Mouse (Mus musculus) embryo, embryonic 11.5 days (tissue): ENCODE measurements around the gene Cpa1.

ENCODE experiments used
- DNase-seq: peaks from one replicate; pipeline ENCODE4 v3.0.0-alpha.2; 2012; ENCODE audit warnings: low read depth, low spot score

The Cpa1 gene

DNA sequence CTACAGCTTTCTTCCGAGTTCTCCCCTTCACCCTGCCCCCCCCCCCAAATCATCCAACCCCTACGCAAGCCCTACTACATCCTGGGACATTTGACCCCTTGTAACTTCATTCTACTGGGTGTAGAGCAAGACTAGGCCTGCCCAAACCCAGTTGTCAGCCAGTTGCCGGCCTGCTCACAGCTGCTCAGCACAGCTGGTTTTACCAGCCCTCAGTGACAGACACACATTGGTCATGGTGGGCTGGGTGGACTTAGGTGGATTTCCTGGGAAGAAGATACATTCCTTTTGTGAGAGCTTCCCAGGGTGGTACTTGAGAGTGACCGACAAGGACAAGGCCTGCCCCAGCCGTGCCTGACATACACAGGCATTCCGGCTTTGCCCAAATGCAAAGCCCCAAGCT is 18.0 kb upstream of the Cpa1 start:
- no peak for DNase-seq

DNA sequence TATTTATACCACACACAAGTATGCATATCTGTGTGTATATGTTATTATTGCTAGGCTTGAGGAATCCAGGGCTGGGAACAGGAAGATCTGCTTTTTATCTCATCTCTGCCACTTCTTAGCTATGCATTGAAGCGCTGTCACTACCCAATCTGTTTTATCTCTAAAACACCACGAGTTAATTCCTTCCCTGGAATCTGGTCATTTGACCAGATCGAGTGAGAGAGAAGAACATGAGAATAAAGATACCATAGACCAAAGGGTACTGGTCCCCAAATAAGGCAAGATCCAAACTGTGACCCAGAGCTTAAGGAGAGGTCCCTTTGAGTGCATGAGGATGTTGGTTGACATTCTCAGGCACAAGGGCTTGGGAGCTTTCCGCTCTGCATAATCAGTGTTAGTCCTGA is 17.0 kb upstream of the Cpa1 start:
- no peak for DNase-seq

DNA sequence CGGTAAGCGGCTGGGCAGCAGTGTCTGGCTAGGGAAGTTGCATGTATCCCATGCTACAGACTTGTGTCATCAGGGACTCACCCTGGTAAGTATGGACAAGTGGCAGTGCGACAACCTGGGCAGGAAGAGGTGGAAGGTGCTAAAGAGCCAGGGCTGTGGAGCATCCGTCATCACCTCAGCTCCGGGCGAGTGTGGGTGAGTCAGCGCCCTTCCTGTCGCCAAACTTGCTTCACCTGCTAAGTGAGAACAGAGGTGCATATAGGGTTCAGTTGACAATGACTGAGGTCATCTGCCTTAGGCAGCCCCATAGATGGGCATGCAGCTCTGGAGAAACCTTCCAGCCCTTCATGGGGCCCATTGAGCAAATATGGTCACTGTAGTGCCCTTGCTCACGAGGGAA is 14.3 kb upstream of the Cpa1 start:
- DNase-seq, result no peak

DNA sequence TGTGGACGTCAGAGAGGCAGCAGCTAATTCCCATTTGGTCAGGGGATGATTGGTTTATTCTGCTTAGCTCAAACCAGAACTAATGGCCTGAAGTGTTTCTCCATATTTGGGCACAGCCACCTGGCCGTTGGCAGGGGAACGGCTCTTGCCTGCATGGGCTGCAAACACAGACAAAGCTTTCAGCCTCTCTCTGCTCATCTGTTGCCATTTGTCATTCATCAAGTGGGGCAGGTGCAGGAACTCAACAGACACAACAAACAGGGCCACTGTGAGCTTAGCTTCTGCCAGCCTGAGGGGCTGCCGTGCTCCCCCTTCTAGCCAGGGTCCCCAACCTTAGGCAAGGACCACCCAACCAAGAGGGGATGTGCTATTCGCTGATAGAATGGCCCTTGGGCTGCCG is 10.9 kb upstream of the Cpa1 start:
- DNase-seq, result no peak

DNA sequence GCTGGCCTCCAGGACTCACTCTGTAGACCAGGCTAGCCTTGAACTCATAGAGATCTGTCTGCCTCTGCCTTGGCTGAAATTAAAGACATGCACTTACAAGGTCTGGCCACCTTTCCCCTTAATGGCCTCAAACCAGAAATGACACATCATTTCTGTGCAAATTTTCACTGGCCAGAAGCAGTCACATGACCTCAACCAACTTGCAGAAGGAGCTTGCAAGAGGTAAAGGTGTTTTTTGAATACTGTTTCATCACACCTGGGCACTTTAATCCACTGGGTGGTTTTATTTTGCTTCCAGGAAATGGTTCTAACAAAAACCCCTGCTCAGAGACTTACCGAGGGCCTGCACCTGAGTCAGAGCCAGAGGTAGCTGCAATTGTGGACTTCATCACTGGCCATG is 9.0 kb upstream of the Cpa1 start:
- DNase-seq, result no peak

DNA sequence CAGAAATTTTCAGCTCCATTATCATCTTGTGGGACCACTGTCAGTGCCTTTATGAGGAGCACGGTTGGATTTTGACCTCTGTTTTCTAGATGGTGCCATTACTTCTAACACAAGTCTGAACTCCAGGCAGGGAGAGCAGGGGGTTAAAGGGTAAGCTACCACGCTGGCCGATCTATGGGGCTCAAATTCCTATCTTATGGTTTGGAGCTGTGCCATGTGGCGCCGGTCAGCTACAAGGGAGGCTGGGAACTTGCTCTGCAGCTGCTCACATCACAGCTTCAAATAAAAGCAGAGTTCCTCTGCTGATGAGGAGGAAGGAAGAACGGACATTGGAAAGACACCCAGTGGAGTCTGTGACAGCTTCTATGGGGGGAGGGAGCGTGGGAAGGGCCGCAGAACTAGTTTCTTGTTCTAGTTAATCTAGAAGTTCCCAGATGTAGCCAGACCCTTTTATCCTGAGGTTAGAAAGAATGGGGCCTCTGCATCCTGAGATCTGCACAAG is 3.6 kb upstream of the Cpa1 start:
- DNase-seq, result no peak

DNA sequence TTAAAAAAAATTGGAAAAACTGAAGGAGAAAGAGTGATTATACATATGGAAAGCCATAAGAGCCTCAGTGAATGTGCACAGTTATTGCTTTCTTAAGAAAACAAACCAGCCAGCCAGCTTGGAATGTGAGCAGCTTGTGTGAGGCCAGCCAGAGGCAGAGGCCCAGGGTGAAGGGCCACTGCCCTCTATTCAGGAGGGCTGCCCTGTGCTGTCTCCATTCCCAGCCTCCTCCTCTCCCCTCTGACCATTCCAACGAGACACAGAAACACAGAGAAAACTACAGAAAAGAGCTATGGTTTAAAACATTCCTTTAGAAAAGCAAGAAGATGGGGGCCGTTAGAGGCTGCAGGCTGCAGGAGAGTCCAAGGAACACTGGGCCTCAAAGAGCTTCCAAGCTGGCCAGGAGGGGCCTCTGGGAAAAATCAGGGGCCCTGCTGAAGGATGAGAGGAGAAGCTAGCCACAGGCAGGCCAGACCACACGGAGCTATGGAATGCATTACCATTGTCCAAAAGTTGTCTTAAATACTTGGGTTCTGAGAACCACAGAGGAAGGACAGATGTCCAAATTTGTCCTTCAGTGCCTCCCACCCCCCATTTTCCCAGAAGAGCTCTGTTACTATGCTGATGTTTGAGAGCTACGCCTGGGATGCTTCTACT is 2.7 kb upstream of the Cpa1 start:
- no peak for DNase-seq

DNA sequence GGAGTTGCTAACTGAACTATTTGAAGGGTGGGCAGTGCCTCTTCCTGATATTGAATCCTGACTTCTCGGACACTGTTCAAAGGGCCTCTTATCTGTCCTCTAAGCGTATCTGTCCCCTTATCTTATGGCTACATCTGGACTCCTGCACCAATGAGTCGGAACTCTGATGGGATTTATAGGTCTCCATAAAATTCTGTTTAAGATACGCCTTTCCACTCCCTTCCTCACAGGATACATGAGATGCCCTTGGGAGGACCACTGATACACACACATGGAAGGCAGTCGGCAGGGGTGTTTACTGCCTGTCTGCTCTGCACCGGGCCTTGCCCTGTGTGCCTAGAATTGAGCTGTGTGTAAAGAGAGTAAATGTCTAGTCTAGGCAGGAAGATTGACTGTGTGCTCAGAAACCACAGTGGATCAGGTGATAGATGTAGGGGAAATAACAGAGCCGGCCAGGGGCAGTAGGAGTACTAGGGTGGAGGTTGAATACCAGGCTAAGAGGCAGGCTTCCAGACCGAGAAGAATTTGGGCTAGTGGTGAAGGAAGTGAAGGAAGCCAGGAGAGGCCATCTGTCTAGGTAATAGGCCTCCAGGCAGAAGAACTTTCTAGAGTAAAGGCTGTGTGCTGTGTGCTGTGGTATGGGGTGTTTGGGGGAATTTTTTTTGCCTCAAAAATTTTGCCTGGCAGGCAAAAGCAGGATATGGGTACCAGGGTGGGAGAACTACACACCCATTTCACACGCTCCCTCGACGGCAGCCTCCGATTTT is 4.9 kb downstream of the Cpa1 start:
- no peak for DNase-seq

DNA sequence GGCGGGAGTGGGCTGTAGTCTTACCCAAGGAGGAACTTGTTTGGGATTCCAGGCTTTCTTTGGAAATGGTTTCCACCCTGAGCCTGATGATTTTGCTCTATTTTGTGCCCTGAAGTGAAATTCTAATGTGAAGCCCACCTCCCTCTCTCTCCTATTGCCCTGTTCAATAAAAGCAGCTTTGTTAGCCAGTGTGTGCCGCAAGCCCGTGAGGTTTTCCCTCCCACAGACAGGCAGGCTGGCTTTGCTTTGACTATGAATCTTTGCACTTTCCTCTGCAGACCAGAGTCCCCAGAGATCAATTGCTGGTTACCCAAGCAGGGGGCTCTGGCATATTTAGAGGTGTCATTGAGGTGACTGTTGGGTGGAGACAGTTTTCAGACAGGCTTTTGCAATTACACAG is 5.4 kb downstream of the Cpa1 start:
- no peak for DNase-seq

DNA sequence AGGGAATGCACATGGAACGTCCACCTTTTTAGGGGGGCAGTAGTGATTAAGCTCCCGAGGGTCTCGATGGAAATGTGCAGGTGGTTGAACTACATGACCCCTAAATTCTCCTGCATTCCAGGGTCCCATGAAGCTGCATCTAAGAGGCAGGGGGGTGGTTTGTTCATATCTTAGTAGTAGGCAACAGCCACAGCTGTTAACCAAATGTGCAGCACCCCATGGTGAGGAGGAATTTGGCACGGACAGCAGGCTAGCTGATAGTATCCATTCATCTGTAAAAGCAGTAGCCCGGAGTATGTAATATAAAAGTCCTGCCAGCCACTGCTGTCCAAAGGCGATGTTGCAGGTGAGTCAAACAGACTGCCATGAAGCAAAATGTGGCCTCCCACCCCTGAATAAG is 6.4 kb downstream of the Cpa1 start:
- DNase-seq, result no peak

DNA sequence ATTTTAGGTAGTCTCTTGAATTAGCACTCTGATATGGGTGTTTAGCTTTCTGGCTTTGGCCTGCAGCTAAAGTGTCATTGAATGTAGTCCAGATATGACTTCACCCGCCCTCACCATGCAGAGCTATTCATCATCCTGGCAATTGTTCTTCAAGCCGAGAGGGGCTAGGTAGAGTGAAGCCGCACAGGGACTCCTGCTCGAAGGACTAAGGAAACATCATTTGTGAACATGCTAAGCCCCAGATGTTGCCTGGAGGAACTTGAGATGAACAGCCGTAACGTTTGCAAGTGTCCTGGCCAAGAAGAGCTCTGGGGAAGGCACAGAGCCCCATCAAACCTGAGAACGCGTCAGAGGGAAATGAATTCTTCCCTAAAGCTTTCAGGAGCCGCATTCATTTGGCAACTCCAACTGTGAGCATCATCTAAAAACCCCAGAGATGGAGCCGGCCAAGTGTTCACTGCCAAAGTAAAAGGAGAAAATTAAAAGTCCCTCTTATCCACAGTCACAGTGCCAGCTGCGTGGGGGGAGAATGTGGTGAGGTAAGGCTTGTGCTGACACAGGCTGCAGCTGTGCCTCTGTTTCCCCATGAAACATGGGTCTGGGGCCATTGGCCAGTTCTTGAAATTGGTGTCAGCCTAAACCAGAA is 10.8 kb downstream of the Cpa1 start:
- DNase-seq, result no peak

DNA sequence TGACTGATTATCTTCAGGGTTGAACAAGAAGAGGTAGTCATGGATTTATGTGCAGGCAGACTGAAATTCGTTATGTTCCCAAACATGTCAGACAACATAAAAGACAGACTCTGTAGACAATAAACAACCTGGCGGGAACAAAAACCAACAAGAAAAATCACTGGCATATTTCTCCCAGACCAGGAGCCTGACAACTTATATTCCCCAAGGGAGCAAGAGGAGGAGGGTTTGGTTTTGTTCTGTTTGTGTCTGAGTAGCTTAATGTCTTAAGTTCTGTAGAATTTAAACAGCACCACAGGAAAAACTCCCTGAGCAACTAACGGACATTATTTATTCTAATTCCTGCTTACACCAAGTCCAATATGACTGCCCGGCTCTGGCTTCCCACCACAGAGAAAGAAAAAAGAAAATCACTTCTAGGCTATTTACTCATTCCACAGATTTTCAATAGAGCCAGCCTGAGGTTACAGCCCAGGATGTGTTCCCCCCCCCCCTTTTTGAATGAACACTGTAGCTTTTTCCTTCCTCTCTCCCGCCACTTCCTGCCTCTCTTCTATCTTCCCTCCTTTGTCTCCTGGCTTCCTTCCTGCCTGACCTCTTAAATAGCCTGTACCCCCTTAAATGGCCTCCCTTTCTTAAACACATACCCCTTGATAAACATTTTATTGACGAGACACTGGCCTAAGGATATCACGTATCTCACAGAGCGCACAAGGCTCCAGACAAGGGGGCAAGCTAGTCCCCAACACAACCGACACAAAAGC is 13.6 kb downstream of the Cpa1 start:
- no peak for DNase-seq

DNA sequence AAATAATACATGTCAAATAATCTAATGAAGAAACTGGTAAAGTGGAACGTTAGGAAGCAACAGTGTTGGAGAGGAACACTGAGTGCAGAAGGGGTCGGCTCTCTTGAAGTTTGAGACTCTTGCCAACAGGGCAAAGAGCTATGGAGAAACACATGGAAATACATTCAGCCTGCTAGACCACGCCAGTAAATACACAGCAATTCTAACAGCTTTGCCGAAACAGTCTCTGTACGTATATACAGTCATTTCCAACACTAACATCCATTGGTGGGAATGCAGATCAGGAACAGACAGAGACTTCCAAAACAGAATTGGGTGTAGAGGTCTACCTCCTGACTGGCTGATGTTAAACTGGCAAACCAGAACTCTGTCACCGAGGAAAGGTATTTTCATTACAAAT is 14.5 kb downstream of the Cpa1 start:
- no peak for DNase-seq

DNA sequence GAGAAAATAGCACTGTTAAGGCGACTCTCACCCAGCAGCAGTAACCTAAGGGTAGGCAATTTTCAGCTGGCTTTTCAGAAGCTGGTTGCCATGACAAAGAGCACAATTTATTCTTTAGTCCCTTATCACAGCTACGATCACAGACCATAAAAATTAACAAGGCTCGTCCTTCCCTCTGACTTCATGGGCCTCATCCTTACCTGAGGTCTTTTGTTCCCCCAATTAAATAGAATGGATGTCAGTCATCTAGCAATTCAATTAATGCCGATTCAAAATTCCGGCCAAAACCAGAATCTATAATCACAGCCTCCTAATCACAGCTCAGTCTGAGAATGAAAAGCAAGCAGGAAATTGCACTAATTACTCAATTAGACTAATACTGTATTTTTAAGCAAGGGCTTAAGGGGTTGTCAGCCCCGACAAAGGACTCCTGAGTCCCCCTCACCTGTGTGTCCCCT is 15.4 kb downstream of the Cpa1 start:
- no peak for DNase-seq

DNA sequence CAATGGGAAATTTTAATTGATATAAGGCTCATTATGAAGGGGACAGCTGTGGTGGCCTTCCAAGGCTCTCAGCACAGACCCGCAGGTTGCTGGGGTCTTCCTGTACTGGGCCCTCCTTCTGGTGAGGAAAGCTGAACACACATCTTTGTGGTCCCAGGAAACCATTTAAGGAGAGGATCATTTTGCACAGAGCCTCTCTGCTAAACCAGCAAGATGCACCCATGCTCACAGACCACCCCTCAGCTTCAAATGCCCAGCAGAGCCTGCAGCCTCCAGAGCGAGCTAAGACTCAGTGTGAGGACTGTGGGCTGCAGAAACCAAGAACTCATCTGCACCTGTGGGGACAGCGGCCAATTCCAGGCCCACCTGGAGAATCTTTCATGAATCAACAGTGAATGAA is 15.9 kb downstream of the Cpa1 start:
- no peak for DNase-seq

DNA sequence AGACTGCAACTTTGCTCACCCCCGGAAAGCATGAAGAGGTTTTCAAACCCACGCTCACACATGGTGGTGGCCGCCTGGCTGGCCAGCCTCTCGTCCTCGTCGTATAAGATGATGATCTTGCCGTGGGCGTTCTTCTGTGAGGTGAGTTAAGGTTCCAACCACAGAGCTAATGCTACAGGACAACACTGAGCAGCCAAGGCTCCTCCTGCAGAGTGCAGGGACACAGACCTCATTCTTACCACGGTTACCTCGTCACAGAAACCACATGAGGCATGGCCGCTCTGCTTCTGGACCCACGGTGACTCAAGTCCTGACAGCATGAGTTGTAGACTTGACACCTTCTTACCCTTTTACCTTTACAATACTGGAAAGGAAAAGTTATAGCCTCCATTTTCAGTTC is 18.3 kb downstream of the Cpa1 start:
- DNase-seq, result no peak

DNA sequence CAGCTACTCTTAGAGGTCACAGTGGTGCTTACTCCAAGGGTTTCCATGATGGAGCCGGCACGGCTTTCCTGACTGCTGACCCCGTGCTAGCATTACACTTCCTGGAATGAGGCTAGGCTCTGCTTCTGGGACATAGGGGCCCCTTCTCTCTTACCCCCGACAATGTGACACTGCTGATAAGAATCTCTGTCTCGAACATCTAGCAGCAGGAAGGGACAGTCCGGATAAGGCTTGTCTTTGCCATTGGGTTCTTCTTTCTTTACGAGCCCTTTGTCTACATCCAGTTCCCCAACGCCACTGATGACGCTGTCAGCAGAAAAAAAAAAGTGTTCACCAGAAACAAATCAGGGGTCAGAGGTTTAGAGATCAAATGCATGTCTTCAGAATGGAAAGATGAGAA is 19.6 kb downstream of the Cpa1 start:
- DNase-seq, result no peak

DNA sequence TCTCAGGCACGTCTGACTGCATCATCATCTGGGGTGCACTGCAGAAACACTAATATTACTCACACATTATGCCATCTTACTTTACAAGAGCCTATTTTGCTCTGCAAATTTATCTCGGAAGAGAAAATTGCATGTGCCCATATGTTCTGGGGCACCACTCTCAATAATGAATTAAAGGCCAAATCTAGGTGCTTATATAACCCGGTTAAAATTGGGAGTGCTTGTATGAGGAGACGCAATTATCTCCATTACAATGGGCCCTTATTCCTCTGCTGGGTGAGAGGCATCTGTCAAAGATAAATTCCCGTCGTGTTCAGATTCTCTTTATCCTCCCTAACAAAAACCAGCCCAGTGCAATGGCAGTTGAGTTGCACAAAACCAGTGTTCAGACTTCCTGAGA is 25.8 kb downstream of the Cpa1 start:
- DNase-seq, result no peak

DNA sequence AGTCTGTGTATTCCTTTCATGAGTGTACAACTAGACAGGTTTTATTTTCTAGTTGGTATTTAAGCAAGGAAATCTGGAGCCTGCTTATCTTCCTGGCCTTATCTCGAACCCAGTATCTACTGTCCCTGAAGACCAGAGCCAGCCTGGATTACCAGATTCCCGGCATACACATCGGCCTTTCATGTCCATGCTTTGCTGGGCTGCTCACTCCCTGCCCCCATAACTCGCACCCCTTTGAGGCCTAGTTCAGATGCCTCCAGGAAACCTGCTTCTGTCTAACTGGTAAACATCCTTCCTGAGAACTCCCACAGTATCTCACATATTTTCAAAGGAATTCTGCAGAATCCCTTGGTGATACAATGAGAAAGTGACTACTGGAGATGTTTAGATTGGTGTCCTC is 26.3 kb downstream of the Cpa1 start:
- DNase-seq, result no peak

DNA sequence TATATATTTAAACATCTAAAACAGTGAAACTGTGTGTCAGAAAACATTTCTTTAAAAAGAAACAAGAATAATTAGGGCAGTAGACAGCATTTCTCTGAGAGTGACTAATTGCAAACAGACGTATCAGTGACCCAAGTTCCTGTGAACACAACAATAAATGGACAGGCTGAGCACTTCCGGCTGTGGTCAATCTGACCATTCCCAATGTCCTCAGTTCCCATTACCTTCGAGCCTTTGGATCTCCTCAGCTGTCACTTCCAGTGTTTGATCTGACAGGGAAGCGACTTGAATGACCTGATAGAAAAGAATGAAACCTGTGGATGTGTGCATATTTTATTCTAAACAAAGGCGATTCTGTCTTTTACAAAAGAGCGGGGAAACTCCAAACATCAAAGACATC is 27.0 kb downstream of the Cpa1 start:
- DNase-seq, result no peak

DNA sequence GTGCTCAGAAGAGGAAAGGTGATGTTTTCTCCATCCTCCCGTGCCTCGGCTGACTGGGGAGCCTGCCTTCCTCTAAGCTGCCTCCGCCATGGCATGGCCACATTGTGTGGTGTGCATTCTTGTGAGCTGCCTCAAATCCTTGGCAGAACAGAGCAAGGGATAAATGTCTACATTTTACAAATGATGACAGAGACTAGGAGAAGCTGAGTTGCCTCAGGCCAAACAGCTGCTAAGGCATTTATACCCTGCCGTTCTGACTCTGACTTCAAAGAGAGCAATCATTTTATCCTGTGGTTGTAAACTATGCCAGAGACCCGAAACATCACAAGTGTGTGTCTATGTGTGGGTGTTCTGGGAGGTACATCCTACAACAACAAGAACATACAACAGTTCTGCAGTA is 28.6 kb downstream of the Cpa1 start:
- no peak for DNase-seq

DNA sequence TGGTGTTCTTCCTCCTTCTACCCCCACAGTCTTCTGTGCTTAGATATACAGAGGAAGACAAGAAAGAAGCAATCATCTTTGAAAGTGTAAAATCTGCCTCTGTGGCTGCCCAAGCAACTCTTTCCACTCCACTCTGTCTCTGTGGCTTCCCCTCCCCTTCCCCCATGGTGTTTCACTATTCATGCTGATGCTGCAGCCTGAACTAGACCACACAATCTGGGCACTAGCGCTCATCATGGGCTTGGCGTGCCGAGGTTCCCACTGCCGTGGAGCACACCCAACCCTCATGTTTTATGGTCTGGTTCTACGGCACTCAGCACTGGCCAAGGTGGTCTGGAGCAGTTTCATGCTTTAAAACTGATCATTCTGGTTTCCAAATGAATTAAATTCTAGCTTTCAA is 32.7 kb downstream of the Cpa1 start:
- DNase-seq, result no peak
